Mouse (Mus musculus) layer of hippocampus, adult 2 months (tissue): ENCODE measurements around the gene Golph3l. TPM values are rescaled to one million over a fixed set of nuclear protein-coding genes. Genes with fewer than 3 reads are reported as not detected.
A peak's percentile ranks its signal among the peaks of the same experiment; 100 is the strongest.
"Not testable (repeated sequence)": the region's sequence is repeated elsewhere in the genome, so short reads cannot be mapped to it uniquely, and the experiment has no call there.

Source experiments
- DNase-seq, 2 experiments: peaks; one replicate each; pipeline ENCODE4 v3.0.0; 2022; ENCODE audit warnings: low spot score in 2 of 2
- H3K27ac ChIP-seq: fragments of 200-600 bp; 2 replicates; pipeline ENCODE4 v1.8.1; 2022
- H3K4me3 ChIP-seq: fragments of 200-600 bp; 2 replicates; pipeline ENCODE4 v1.8.1; 2022; ENCODE audit warnings: mild to moderate bottlenecking
- CTCF ChIP-seq: fragments of 200-600 bp; conservative IDR thresholded peaks from 2 replicates; pipeline ENCODE4 v1.8.1; 2022; ENCODE audit warnings: antibody characterized with exemption, mild to moderate bottlenecking, moderate library complexity
- total RNA-seq, 2 experiments: library from RNA; stranded (reverse); gene quantifications; 2 replicates each; pipeline ENCODE4 v1.2.3; 2021

The Golph3l gene
- total RNA-seq, 2 experiments from 2014 or later: 21.6 to 23.2 TPM

DNA sequence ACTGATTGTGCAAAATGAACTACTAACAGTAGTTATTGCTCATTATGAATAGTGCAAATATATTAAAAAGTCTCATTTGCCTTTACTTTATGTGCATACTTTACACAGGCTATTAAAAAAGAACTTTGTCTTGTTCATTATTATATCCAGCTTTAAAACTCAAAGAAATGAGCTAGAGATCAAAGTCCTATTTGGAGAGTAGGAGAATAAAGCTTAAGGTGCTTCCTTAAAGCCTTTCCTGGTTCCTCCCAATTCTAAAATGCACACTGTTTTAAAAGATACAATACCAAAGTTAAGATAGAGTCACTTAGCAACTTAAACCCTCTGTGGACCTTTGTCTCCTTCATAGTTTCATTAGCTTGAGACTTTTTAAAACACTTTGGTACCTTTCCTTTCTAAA is 10.0 kb downstream of the Golph3l start:
- no peak overlapping the region for H3K27ac ChIP-seq
- no peak for TF ChIP-seq CTCF
- DNase-seq: no peak
- H3K4me3 ChIP-seq: no peak overlapping the region

- H3K4me3 ChIP-seq: no peak overlapping the region
- H3K27ac ChIP-seq: no peak overlapping the region
- DNase-seq: no peak
- no peak for TF ChIP-seq CTCF
These were observed 12.6 kb downstream of the Golph3l start for GRCm38 (mm10) chr3:95601287-95601686.

GRCm38 (mm10) chr3:95606096-95606495 is 17.4 kb downstream of the Golph3l start:
- Histone ChIP-seq H3K4me3 (no peak overlapping the region), H3K27ac (no peak overlapping the region)
- no peak for DNase-seq
- no peak for TF ChIP-seq CTCF

- no peak for TF ChIP-seq CTCF
- no peak overlapping the region for H3K27ac ChIP-seq
- H3K4me3 ChIP-seq: no peak overlapping the region
- no peak for DNase-seq
These were observed 20.5 kb downstream of the Golph3l start for GRCm38 (mm10) chr3:95609195-95609594.

GRCm38 (mm10) chr3:95613996-95614395 is 25.3 kb downstream of the Golph3l start:
- DNase-seq: no peak
- no peak for TF ChIP-seq CTCF
- H3K4me3 ChIP-seq: no peak overlapping the region
- no peak overlapping the region for H3K27ac ChIP-seq

DNA sequence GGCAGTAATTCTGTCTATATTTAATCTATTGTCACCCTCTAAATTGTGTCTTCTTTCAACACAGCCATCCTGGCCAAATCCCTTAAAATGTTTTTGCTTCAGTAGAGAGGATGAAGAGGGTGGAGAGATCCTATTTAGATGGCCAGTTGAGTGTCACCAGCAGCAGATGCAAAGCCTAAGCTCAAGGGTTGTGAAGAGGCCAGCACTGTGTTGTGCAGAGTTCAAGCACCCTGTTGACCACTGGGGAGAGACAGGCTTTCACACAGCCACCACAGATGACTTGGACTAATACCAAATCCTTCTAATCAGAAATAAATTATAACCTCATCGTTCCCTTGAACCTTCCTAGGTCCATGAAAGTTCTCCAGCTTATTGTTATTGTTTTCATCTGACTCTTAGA is 29.8 kb downstream of the Golph3l start:
- TF ChIP-seq CTCF: no peak
- Histone ChIP-seq H3K4me3 (no peak overlapping the region), H3K27ac (no peak overlapping the region)
- no peak for DNase-seq

DNA sequence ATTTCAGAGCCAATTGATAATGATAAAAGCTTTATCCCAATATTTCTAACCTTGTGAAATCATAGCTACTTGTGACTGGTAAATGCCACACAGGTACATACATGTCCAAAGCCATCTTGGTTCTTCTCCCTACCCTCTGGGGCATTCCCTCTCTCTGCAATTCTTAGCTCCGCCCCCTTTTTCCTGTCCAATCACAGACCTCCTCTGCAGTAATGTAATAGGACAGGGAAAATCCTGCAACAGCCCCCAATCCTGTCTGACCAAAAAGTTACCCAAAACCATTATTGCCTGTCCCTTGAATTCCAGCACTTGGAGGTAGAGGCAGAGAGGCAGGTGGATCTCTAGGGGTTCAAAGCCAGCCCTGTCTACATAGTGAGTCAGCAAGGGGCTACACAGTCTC is 32.5 kb downstream of the Golph3l start:
- H3K4me3 ChIP-seq: no peak overlapping the region
- no peak overlapping the region for H3K27ac ChIP-seq
- DNase-seq: no peak
- TF ChIP-seq CTCF: no peak

- not testable (repeated sequence) for H3K4me3 ChIP-seq, H3K27ac ChIP-seq, DNase-seq
These were observed 33.7 kb downstream of the Golph3l start for GRCm38 (mm10) chr3:95622421-95622820.

DNA sequence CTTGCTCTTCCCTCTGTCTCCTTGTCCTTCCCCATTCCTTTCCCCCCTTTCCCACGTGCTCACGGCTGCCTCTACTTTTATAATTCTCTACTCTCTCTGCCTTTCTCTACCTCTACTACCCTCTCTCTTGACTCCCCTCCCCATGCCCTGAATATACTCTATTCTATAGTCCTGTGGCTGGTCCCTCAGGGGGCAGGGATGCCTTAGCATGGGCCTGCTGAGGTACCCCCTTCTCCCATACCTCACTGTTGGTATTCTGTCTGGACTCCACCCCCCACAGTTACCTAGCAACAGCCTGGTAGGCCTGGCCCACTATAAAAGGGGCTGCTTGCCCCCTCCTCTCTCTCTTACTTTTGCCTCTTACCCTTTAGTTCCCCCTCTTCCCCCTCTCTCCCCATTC is 34.8 kb downstream of the Golph3l start:
- TF ChIP-seq CTCF: no peak
- Histone ChIP-seq H3K4me3 (no peak overlapping the region), H3K27ac (no peak overlapping the region)
- no peak for DNase-seq

DNA sequence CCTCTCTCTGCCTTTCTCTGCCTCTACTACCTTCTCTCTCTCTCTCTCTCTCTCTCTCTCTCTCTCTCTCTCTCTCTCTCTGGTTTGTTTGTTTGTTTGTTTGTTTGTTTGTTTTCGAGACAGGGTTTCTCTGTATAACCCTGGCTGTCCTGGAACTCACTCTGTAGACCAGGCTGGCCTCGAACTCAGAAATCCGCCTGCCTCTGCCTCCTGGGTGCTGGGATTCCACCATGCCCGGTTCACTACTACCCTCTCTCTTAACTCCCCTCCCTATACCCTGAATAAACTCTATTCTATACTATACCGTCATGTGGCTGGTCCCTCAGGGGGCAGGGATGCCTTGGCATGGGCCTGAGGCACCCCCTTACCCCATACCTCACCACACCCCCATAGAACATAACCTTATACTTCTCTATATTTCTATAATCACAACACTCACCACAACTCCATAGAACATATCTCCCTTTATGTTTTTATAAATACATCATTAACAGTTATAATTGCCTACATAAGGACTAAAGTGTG is 35.3 kb downstream of the Golph3l start:
- peak overlapping the region; percentile 89 for H3K4me3 ChIP-seq
- peak overlapping the region; percentile 99 for H3K27ac ChIP-seq
- DNase-seq: not testable (repeated sequence)

- TF ChIP-seq CTCF: no peak
- H3K4me3 ChIP-seq: peak within 1 kb of the TSS; percentile 89
- peak; percentile 96 to 99 for DNase-seq
- H3K27ac ChIP-seq: peak within 1 kb of the TSS; percentile 99
These were observed 36.1 kb downstream of the Golph3l start, which contains the start of gene Ensa for GRCm38 (mm10) chr3:95624628-95625503. TSS of gene Ensa (plus strand) at chr3:95624993.

GRCm38 (mm10) chr3:95627763-95628162 is 39.0 kb downstream of the Golph3l start:
- peak overlapping the region; percentile 99 for H3K27ac ChIP-seq
- peak overlapping the region; percentile 89 for H3K4me3 ChIP-seq
- no peak for TF ChIP-seq CTCF
- peak; percentile 60 to 90 for DNase-seq

- peak; percentile 78 to 88 for DNase-seq
- peak overlapping the region; percentile 99 for H3K27ac ChIP-seq
- H3K4me3 ChIP-seq: peak overlapping the region; percentile 8; the same call in 1 of the 2 replicates
- TF ChIP-seq CTCF: no peak
These were observed 41.0 kb downstream of the Golph3l start for GRCm38 (mm10) chr3:95629755-95630154.

- no peak for TF ChIP-seq CTCF
- no peak overlapping the region for H3K4me3 ChIP-seq
- DNase-seq: no peak
- peak overlapping the region; percentile 99 for H3K27ac ChIP-seq
These were observed 42.1 kb downstream of the Golph3l start for GRCm38 (mm10) chr3:95630856-95631255.
